Mouse (Mus musculus): Measurements from ENCODE around the gene Khdrbs2. TPM values are rescaled to one million over a fixed set of nuclear protein-coding genes. Genes with fewer than 3 reads are reported as not detected.

Gene Khdrbs2
- total and polyA plus RNA-seq, 2 experiments = not detected

DNA sequence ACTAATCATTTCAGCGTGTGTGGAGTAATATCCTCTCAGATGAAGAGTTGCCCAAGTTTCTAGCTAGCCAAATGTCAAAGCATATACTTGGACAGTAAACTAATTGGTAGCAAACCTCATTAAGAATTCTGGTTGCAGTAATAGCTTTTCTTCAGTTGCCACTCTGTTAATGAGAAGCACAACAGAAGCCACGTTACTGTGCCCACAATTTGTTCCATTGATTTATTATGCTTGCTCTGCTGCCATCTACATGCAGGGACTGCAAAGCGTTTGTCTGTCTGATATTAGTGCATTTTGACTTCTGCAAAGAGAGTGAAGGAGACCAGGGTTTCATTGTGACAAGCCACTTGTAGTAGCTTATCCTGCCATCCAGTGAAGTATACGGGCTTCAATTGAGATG, 381.4 kb downstream of the Khdrbs2 start:
- no peak for DNase-seq (ENCODE audit: extremely low read depth, low read depth, low spot score)
- TF ChIP-seq CTCF (IDR thresholded peaks at IDR 0.05; ENCODE audit: low read depth, low read length) = no peak
- TF ChIP-seq POLR2A (IDR thresholded peaks at IDR 0.05; ENCODE audit: extremely low read depth, insufficient read depth, low read length) = no peak
- Histone ChIP-seq H3K9ac (ENCODE audit: low read depth, low read length) (no peak overlapping the region), H3K4me1 (ENCODE audit: control insufficient read depth, insufficient read depth, low read length) (no peaks in the 10 kb centered on the region), H3K27me3 (ENCODE audit: control insufficient read depth, insufficient read depth, low read length) (no peaks in the 10 kb centered on the region), H3K27ac (replicated peaks; ENCODE audit: insufficient read depth, low read depth, low read length) (no peak overlapping the region), H3K4me3 (ENCODE audit: insufficient read depth, low read depth, low read length) (no peak overlapping the region), H3K79me2 (ENCODE audit: control insufficient read depth, insufficient read depth, low read length) (no peaks in the 10 kb centered on the region), H3K36me3 (ENCODE audit: control insufficient read depth, insufficient read depth, low read length) (no peaks in the 10 kb centered on the region)
- WGBS = 52% methylated on average over 4 of the region's 4 CpGs

DNA sequence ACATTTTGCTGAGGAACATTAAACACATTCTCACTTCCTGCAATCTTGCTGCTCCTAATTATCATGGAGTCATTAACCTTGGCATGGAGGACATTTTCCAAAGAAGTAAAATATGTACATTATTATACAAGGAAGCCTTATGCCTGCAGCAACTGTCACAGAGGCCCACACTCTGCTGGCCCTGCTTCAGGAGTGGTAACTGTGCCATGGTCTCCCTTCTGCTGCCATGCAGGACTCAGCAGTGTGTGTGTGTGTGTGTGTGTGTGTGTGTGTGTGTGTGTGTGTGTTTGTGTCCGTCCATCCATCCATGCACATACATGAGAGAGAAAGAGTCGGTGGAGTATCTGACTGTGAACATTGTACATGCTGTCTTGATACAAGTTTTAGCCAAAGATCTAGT, 396.4 kb downstream of the Khdrbs2 start:
- no peak for DNase-seq (ENCODE audit: extremely low read depth, low read depth, low spot score)
- Histone ChIP-seq H3K27me3 (ENCODE audit: control insufficient read depth, insufficient read depth, low read length) (no peaks in the 10 kb centered on the region), H3K36me3 (ENCODE audit: control insufficient read depth, insufficient read depth, low read length) (no peaks in the 10 kb centered on the region), H3K27ac (replicated peaks; ENCODE audit: insufficient read depth, low read depth, low read length) (no peak overlapping the region), H3K4me3 (ENCODE audit: insufficient read depth, low read depth, low read length) (no peak overlapping the region), H3K79me2 (ENCODE audit: control insufficient read depth, insufficient read depth, low read length) (no peaks in the 10 kb centered on the region), H3K9ac (ENCODE audit: low read depth, low read length) (no peak overlapping the region), H3K4me1 (ENCODE audit: control insufficient read depth, insufficient read depth, low read length) (no peaks in the 10 kb centered on the region)
- 83% methylated on average over 2 of the region's 2 CpGs for WGBS
- TF ChIP-seq POLR2A (IDR thresholded peaks at IDR 0.05; ENCODE audit: extremely low read depth, insufficient read depth, low read length) (no peak), CTCF (IDR thresholded peaks at IDR 0.05; ENCODE audit: low read depth, low read length) (no peak)

DNA sequence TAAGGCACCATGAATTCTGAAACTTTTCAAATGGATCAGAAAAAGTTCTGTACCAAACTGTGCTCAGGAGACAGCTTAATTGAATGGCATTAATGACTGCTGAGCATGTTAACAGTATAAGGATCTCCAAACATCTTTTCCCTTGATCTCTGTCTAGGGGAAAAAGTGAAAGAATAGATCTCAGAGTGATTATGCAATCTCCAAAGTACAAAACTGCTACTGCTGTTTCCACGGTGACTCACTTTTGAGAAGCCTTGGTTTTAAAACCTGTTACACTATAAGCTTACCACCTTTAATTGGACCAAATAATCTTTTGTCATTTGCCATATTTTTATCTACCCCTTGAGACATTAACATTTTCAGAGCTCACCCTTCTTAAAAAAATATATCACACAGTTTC, 453.5 kb downstream of the Khdrbs2 start:
- TF ChIP-seq CTCF (IDR thresholded peaks at IDR 0.05; ENCODE audit: low read depth, low read length) = no peak
- no peak for TF ChIP-seq POLR2A (IDR thresholded peaks at IDR 0.05; ENCODE audit: extremely low read depth, insufficient read depth, low read length)
- Histone ChIP-seq H3K4me3 (ENCODE audit: insufficient read depth, low read depth, low read length) (no peak overlapping the region), H3K27me3 (ENCODE audit: control insufficient read depth, insufficient read depth, low read length) (no peaks in the 10 kb centered on the region), H3K9ac (ENCODE audit: low read depth, low read length) (no peak overlapping the region), H3K79me2 (ENCODE audit: control insufficient read depth, insufficient read depth, low read length) (no peaks in the 10 kb centered on the region), H3K36me3 (ENCODE audit: control insufficient read depth, insufficient read depth, low read length) (no peaks in the 10 kb centered on the region), H3K27ac (replicated peaks; ENCODE audit: insufficient read depth, low read depth, low read length) (no peak overlapping the region), H3K4me1 (ENCODE audit: control insufficient read depth, insufficient read depth, low read length) (no peaks in the 10 kb centered on the region)
- 81% methylated on average over 1 of the region's 1 CpGs for WGBS
- no peak for DNase-seq (ENCODE audit: extremely low read depth, low read depth, low spot score)

DNA sequence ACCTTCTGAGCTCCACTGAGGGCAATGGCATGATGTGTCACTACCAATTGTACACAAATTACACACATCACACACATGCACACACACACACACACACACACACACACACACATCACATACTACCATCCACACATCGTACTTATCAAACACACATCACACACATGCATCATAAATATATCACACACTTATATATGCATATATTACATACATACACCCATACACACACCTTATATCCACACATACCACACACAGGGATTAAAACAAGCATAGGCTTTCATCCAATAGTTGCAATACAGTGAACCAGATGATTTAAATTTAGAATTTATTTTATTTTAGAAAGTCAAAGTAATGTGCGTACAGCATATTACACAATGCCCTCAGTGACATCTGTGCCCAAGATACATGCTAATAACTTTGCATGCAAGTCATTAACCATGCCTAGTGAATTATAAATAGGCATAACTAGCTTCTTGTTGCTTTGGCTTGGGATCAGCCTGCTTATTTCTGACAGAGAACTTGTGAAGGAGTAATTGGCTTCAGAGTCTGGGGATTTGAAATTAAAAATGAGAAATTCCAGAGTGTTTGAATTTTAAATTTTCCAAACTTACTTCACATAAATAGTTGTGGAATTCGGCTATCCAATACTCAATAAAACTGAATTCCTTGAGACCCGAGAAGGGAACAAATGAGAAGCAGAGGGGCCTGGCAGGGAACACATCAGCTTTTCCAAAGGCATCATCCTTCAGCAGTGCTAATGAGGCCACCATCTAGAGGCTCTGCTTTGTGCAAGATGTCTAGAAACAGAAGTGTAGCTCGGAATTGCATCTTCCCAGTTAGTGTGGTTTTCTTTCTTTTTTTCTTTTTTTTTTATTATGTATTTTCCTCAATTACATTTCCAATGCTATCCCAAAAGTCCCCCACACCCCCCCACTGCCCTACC, 460.2 kb downstream of the Khdrbs2 start:
- TF ChIP-seq POLR2A (IDR thresholded peaks at IDR 0.05; ENCODE audit: extremely low read depth, insufficient read depth, low read length) (no peak), CTCF (IDR thresholded peaks at IDR 0.05; ENCODE audit: low read depth, low read length) (no peak)
- Histone ChIP-seq H3K4me3 (ENCODE audit: insufficient read depth, low read depth, low read length) (no peak overlapping the region), H3K79me2 (ENCODE audit: control insufficient read depth, insufficient read depth, low read length) (no peaks in the 10 kb centered on the region), H3K27me3 (ENCODE audit: control insufficient read depth, insufficient read depth, low read length) (no peaks in the 10 kb centered on the region), H3K9ac (ENCODE audit: low read depth, low read length) (no peak overlapping the region), H3K36me3 (ENCODE audit: control insufficient read depth, insufficient read depth, low read length) (no peaks in the 10 kb centered on the region), H3K27ac (replicated peaks; ENCODE audit: insufficient read depth, low read depth, low read length) (no peak overlapping the region), H3K4me1 (ENCODE audit: control insufficient read depth, insufficient read depth, low read length) (no peaks in the 10 kb centered on the region)
- DNase-seq (ENCODE audit: extremely low read depth, low read depth, low spot score) = no peak
- 76% methylated on average over 5 of the region's 5 CpGs for WGBS

DNA sequence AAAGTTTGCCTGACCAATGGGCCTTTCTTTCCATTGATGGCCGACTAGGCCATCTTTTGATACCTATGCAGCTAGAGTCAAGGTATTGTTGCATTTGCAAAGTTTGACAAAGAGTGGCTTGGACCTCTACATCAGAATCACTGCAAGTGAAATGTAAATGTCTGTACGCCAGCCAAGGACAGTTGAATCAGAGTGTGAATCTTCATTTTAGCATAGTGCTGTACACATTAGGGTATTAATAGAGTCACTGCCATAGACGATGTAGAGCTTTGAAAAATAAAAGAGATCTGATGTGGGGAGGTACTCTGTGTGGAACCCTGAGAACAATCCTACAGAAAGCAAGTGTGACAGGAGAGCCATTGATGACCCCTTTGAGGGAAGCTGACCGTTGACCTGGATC, 460.9 kb downstream of the Khdrbs2 start:
- no peak overlapping the region for H3K4me3 ChIP-seq (ENCODE audit: insufficient read depth, low read depth, low read length)
- no peak for DNase-seq (ENCODE audit: extremely low read depth, low read depth, low spot score)
- no peaks in the 10 kb centered on the region for H3K79me2 ChIP-seq (ENCODE audit: control insufficient read depth, insufficient read depth, low read length)
- TF ChIP-seq POLR2A (IDR thresholded peaks at IDR 0.05; ENCODE audit: extremely low read depth, insufficient read depth, low read length) = no peak
- no peak for TF ChIP-seq CTCF (IDR thresholded peaks at IDR 0.05; ENCODE audit: low read depth, low read length)
- no peak overlapping the region for H3K9ac ChIP-seq (ENCODE audit: low read depth, low read length)
- H3K4me1 ChIP-seq (ENCODE audit: control insufficient read depth, insufficient read depth, low read length) = no peaks in the 10 kb centered on the region
- no peak overlapping the region for H3K27ac ChIP-seq (replicated peaks; ENCODE audit: insufficient read depth, low read depth, low read length)
- H3K36me3 ChIP-seq (ENCODE audit: control insufficient read depth, insufficient read depth, low read length) = no peaks in the 10 kb centered on the region
- 79% methylated on average over 4 of the region's 4 CpGs for WGBS
- H3K27me3 ChIP-seq (ENCODE audit: control insufficient read depth, insufficient read depth, low read length) = no peaks in the 10 kb centered on the region

DNA sequence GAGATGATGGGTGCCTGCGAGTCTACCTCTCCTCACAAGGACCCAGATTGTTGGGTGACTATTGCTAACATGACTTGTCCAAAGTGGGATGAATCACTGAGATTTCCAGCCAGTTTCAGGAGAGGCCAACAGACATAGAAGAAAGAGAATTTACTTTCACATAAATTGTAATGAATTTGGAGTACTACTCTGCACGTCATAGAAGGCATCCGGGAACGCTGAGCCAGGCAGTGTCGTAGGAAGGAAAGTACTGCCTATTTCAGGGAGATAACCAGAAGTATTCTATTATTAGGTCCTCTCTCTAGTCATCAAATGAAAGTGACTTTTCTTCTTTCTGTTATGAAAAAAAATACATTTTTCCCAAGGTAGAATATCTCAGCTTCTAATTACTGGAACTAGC, 466.6 kb downstream of the Khdrbs2 start:
- no peaks in the 10 kb centered on the region for H3K79me2 ChIP-seq (ENCODE audit: control insufficient read depth, insufficient read depth, low read length)
- H3K27me3 ChIP-seq (ENCODE audit: control insufficient read depth, insufficient read depth, low read length) = no peaks in the 10 kb centered on the region
- 91% methylated on average over 5 of the region's 5 CpGs for WGBS
- H3K36me3 ChIP-seq (ENCODE audit: control insufficient read depth, insufficient read depth, low read length) = no peaks in the 10 kb centered on the region
- H3K4me3 ChIP-seq (ENCODE audit: insufficient read depth, low read depth, low read length) = no peak overlapping the region
- H3K4me1 ChIP-seq (ENCODE audit: control insufficient read depth, insufficient read depth, low read length) = no peaks in the 10 kb centered on the region
- no peak for TF ChIP-seq POLR2A (IDR thresholded peaks at IDR 0.05; ENCODE audit: extremely low read depth, insufficient read depth, low read length)
- no peak for TF ChIP-seq CTCF (IDR thresholded peaks at IDR 0.05; ENCODE audit: low read depth, low read length)
- H3K27ac ChIP-seq (replicated peaks; ENCODE audit: insufficient read depth, low read depth, low read length) = no peak overlapping the region
- DNase-seq (ENCODE audit: extremely low read depth, low read depth, low spot score) = no peak
- no peak overlapping the region for H3K9ac ChIP-seq (ENCODE audit: low read depth, low read length)
